Mouse (Mus musculus) cerebral cortex, adult 2 months (tissue): ENCODE data around the gene Psmd9.

Experiments used
- WGBS: fragments of 180-500 bp; shearing (Covaris S2); methylation state at CpG from one replicate; pipeline ENCODE4 v1.1.7; 2018; 5-methylcytosine and 5-hydroxymethylcytosine counted together

Gene Psmd9

GRCm38 (mm10) chr5:123251390-123251789 lies 82.2 kb downstream of the Psmd9 start:
- WGBS, result 56% methylated on average over 8 of the region's 8 CpGs

GRCm38 (mm10) chr5:123251834-123252233 lies 82.6 kb downstream of the Psmd9 start, which contains the start of gene Wdr66:
Gene Wdr66, plus strand, starts transcription at chr5:123252102.
- WGBS, result 2% methylated on average over 18 of the region's 18 CpGs

GRCm38 (mm10) chr5:123256841-123257755 lies 87.9 kb downstream of the Psmd9 start:
- WGBS, result 12% methylated on average over 23 of the region's 23 CpGs

- 61% methylated on average over 5 of the region's 5 CpGs for WGBS
These were observed 89.8 kb downstream of the Psmd9 start for GRCm38 (mm10) chr5:123258990-123259389.

- 42% methylated on average over 8 of the region's 8 CpGs for WGBS
These were observed 91.5 kb downstream of the Psmd9 start for GRCm38 (mm10) chr5:123260698-123261097.

- WGBS, result 83% methylated on average over 3 of the region's 3 CpGs
These were observed 97.7 kb downstream of the Psmd9 start for GRCm38 (mm10) chr5:123266909-123267308.

GRCm38 (mm10) chr5:123268477-123269474 lies 99.6 kb downstream of the Psmd9 start:
- 76% methylated on average over 28 of the region's 28 CpGs for whole genome bisulfite sequencing

GRCm38 (mm10) chr5:123270917-123271316 lies 101.7 kb downstream of the Psmd9 start:
- 74% methylated on average over 11 of the region's 11 CpGs for WGBS

GRCm38 (mm10) chr5:123272927-123273326 lies 103.7 kb downstream of the Psmd9 start:
- 59% methylated on average over 5 of the region's 5 CpGs for WGBS

- 71% methylated on average over 9 of the region's 9 CpGs for WGBS
These were observed 107.6 kb downstream of the Psmd9 start for GRCm38 (mm10) chr5:123276636-123277341.

- WGBS, result 23% methylated on average over 7 of the region's 7 CpGs
These were observed 108.1 kb downstream of the Psmd9 start for GRCm38 (mm10) chr5:123277342-123277701.

- 59% methylated on average over 4 of the region's 4 CpGs for WGBS
These were observed 108.5 kb downstream of the Psmd9 start for GRCm38 (mm10) chr5:123277704-123278103.

GRCm38 (mm10) chr5:123279248-123279647 lies 110.0 kb downstream of the Psmd9 start:
- 74% methylated on average over 4 of the region's 4 CpGs for WGBS

- WGBS, result 76% methylated on average over 9 of the region's 9 CpGs
These were observed 112.3 kb downstream of the Psmd9 start for GRCm38 (mm10) chr5:123281336-123282136.

GRCm38 (mm10) chr5:123285174-123285573 lies 116.0 kb downstream of the Psmd9 start:
- WGBS, result 49% methylated on average over 8 of the region's 8 CpGs

- 86% methylated on average over 5 of the region's 5 CpGs for WGBS
These were observed 118.9 kb downstream of the Psmd9 start for GRCm38 (mm10) chr5:123288079-123288478.

- WGBS, result 71% methylated on average over 9 of the region's 9 CpGs
These were observed 125.4 kb downstream of the Psmd9 start for GRCm38 (mm10) chr5:123294653-123295052.

GRCm38 (mm10) chr5:123296224-123296806 lies 127.1 kb downstream of the Psmd9 start:
- 79% methylated on average over 12 of the region's 12 CpGs for WGBS

- 77% methylated on average over 23 of the region's 23 CpGs for WGBS
These were observed 128.0 kb downstream of the Psmd9 start for GRCm38 (mm10) chr5:123296972-123297754.
